Mouse (Mus musculus): Measurements from ENCODE around the gene 6030452D12Rik. TPM values are rescaled to one million over a fixed set of nuclear protein-coding genes. Genes with fewer than 3 reads are reported as not detected.

6030452D12Rik gene
- polyA plus RNA-seq, 1 experiment from 2014 or later: not detected

DNA sequence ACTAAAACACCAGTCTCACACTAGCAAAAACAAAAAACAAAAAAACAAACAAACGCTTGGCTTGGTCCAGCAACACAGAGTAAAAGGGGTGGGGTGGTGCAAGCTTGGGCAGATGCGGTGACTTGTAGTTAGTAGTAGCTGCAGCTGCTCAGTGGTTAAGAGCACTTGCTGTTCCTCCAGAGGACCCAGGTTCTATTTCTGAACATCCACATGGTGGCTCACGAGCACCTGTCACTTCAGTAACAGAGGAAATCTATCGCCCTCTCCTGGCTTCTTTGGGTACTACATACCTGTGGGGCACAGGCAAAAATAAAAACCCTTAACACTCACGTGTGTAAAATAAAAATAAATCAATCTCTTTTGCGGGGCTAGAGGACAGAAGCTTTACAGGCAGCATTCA is 34.1 kb downstream of the 6030452D12Rik start:
- ATAC-seq: no peak

DNA sequence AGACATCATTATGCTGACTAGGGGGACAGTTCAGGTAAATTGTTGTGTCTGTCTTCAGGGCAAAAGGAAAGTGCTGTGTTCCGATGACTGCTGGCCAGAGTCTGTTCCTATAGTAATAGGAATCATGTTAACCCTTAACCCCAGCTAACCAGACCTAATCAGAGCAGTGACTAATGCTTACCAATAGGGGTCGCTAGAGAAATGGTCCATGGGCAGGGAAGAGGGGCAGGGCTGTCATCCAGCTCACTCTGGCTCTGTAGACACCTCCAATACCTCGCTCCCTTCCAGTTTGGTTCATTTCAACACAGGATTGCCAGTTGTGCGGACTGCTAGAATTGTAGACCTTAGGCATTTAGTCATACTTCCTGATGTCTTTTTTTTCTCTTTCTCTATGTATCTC is 35.1 kb downstream of the 6030452D12Rik start:
- DNase-seq (ENCODE audit: low spot score) (no peak), ATAC-seq (no peak)
- H3K36me3 ChIP-seq (ENCODE audit: insufficient read depth, low read length): no peaks in the 10 kb centered on the region
- WGBS: 74% methylated on average over 4 of the region's 4 CpGs
- H3K4me1 ChIP-seq (ENCODE audit: insufficient read depth, low read depth, low read length): no peaks in the 10 kb centered on the region
- H3K9me3 ChIP-seq (ENCODE audit: low read length): no peaks in the 10 kb centered on the region
- H3K4me3 ChIP-seq (ENCODE audit: low read depth, low read length): no peak overlapping the region
- no peak overlapping the region for H3K27ac ChIP-seq (ENCODE audit: low read length)
- TF ChIP-seq EP300 (IDR thresholded peaks at IDR 0.05) (no peak), CTCF (IDR thresholded peaks at IDR 0.05) (peak; percentile 68)
- no peaks in the 10 kb centered on the region for H3K27me3 ChIP-seq (replicated peaks; ENCODE audit: insufficient read depth, low read length)
- no peak overlapping the region for H3K4me2 ChIP-seq (replicated peaks; ENCODE audit: low read depth, low read length)
- H3K9ac ChIP-seq (replicated peaks; ENCODE audit: low read depth): no peak overlapping the region

More for the DNA sequence above, 34.1 kb downstream of the 6030452D12Rik start:
- Histone ChIP-seq H3K36me3 (ENCODE audit: insufficient read depth, low read length) (no peaks in the 10 kb centered on the region), H3K9ac (replicated peaks; ENCODE audit: low read depth) (no peak overlapping the region), H3K27me3 (replicated peaks; ENCODE audit: insufficient read depth, low read length) (no peaks in the 10 kb centered on the region), H3K27ac (ENCODE audit: low read length) (no peak overlapping the region), H3K9me3 (ENCODE audit: low read length) (no peaks in the 10 kb centered on the region), H3K4me2 (replicated peaks; ENCODE audit: low read depth, low read length) (no peak overlapping the region), H3K4me3 (ENCODE audit: low read depth, low read length) (no peak overlapping the region), H3K4me1 (ENCODE audit: insufficient read depth, low read depth, low read length) (no peaks in the 10 kb centered on the region)
- WGBS: 30% methylated on average over 6 of the region's 6 CpGs
- TF ChIP-seq EP300 (IDR thresholded peaks at IDR 0.05) (no peak), CTCF (IDR thresholded peaks at IDR 0.05) (peak; percentile 90)
- peak; percentile 60 for DNase-seq (ENCODE audit: low spot score)

DNA sequence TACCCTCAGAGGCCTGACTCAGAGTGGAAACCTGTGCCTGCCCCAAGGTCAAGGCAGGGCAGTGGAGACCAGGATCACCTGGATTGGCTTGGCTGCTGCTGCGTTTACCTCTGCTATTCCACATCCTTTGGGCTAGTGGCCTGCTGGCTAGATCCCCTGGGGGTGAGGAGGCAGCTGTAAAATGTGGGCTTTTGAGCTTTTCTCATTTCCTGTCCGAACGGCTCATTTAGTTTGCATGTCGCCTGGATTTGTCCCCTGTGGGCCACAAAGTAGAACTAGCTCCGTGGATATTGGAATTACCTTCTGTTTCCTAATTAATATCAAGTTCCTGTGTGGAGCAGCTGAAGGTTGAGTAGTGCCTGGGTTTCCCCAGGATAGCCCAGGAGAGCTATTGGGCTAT is 38.9 kb downstream of the 6030452D12Rik start:
- Histone ChIP-seq H3K27ac (ENCODE audit: low read length) (no peak overlapping the region), H3K9me3 (ENCODE audit: low read length) (no peaks in the 10 kb centered on the region), H3K27me3 (replicated peaks; ENCODE audit: insufficient read depth, low read length) (no peaks in the 10 kb centered on the region), H3K4me3 (ENCODE audit: low read depth, low read length) (no peak overlapping the region), H3K9ac (replicated peaks; ENCODE audit: low read depth) (no peak overlapping the region), H3K4me1 (ENCODE audit: insufficient read depth, low read depth, low read length) (no peaks in the 10 kb centered on the region), H3K4me2 (replicated peaks; ENCODE audit: low read depth, low read length) (no peak overlapping the region), H3K36me3 (ENCODE audit: insufficient read depth, low read length) (no peaks in the 10 kb centered on the region)
- no peak for DNase-seq (ENCODE audit: low spot score)
- TF ChIP-seq CTCF (IDR thresholded peaks at IDR 0.05) (no peak), EP300 (IDR thresholded peaks at IDR 0.05) (no peak)
- WGBS: 79% methylated on average over 5 of the region's 5 CpGs
- ATAC-seq: no peak

DNA sequence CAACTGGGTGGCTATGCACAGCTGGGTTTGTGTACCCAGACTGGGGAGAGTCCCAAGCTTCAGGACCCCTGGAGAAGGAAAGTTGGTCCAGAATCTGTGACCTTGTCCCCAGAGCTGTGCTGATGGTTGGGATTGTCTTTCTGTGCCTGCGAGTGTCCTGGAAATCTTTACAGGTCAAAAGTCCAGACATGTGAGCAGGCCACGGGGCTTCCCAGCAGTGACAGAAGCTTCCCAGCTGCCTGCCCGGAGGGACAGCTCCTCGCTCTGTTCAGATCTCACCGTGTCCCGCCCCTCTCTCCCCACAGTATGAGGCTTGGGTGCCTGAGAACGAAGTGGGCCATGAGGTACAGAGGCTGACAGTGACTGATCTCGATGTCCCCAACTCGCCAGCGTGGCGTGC is 40.7 kb downstream of the 6030452D12Rik start:
- Histone ChIP-seq H3K9me3 (ENCODE audit: low read length) (no peaks in the 10 kb centered on the region), H3K36me3 (ENCODE audit: insufficient read depth, low read length) (no peaks in the 10 kb centered on the region), H3K9ac (replicated peaks; ENCODE audit: low read depth) (no peak overlapping the region), H3K27ac (ENCODE audit: low read length) (no peak overlapping the region), H3K4me1 (ENCODE audit: insufficient read depth, low read depth, low read length) (no peaks in the 10 kb centered on the region), H3K4me3 (ENCODE audit: low read depth, low read length) (no peak overlapping the region), H3K27me3 (replicated peaks; ENCODE audit: insufficient read depth, low read length) (no peaks in the 10 kb centered on the region), H3K4me2 (replicated peaks; ENCODE audit: low read depth, low read length) (no peak overlapping the region)
- TF ChIP-seq EP300 (IDR thresholded peaks at IDR 0.05) (no peak), CTCF (IDR thresholded peaks at IDR 0.05) (no peak)
- WGBS: 66% methylated on average over 11 of the region's 11 CpGs
- no peak for DNase-seq (ENCODE audit: low spot score)
- ATAC-seq: no peak

DNA sequence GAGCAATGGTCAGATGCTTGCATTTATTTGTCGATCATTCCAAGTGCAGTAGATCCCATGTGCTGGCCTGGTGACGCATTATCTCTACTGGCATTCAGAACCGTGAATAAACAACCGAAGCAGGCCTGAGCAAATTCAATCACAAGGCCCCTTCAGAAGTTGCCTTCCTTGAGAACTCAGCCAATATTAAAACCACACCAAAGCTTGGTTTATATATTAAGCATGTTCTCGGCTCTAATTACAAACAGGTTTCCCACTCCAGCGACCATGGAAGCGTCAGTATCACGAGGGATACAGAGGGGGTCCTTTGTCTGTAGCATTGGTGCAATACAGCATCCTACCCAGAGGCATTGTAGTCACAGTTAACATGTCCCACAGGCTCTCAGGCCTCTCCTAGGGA is 42.7 kb downstream of the 6030452D12Rik start:
- H3K9me3 ChIP-seq (ENCODE audit: low read length): no peaks in the 10 kb centered on the region
- TF ChIP-seq EP300 (IDR thresholded peaks at IDR 0.05): no peak
- TF ChIP-seq CTCF (IDR thresholded peaks at IDR 0.05): no peak
- DNase-seq (ENCODE audit: low spot score): no peak
- no peaks in the 10 kb centered on the region for H3K27me3 ChIP-seq (replicated peaks; ENCODE audit: insufficient read depth, low read length)
- H3K27ac ChIP-seq (ENCODE audit: low read length): no peak overlapping the region
- H3K9ac ChIP-seq (replicated peaks; ENCODE audit: low read depth): no peak overlapping the region
- H3K4me3 ChIP-seq (ENCODE audit: low read depth, low read length): no peak overlapping the region
- no peak overlapping the region for H3K4me2 ChIP-seq (replicated peaks; ENCODE audit: low read depth, low read length)
- no peaks in the 10 kb centered on the region for H3K4me1 ChIP-seq (ENCODE audit: insufficient read depth, low read depth, low read length)
- ATAC-seq: no peak
- 82% methylated on average over 8 of the region's 8 CpGs for WGBS
- H3K36me3 ChIP-seq (ENCODE audit: insufficient read depth, low read length): no peaks in the 10 kb centered on the region

DNA sequence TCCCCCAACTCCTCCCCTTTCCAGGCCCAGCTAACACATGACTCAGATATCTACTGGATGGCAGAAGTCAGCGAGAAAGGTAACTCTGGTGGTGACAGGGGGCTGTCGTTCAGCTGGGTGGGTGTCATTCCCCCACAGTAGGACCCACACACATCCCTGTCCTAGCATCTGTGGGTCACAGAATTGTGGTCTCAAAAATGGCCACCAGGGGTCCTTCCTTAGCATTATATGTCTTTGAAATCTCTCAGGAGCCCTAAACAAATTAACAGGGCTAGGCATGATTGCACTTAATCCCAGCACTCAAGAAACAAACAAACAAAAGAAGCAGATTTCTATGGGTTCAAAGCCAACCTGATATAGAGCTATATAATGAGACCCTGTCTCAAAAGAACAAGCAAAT is 44.8 kb downstream of the 6030452D12Rik start:
- Histone ChIP-seq H3K4me2 (replicated peaks; ENCODE audit: low read depth, low read length) (no peak overlapping the region), H3K9ac (replicated peaks; ENCODE audit: low read depth) (no peak overlapping the region), H3K4me3 (ENCODE audit: low read depth, low read length) (no peak overlapping the region), H3K27ac (ENCODE audit: low read length) (no peak overlapping the region), H3K9me3 (ENCODE audit: low read length) (no peaks in the 10 kb centered on the region), H3K36me3 (ENCODE audit: insufficient read depth, low read length) (no peaks in the 10 kb centered on the region), H3K27me3 (replicated peaks; ENCODE audit: insufficient read depth, low read length) (no peaks in the 10 kb centered on the region), H3K4me1 (ENCODE audit: insufficient read depth, low read depth, low read length) (no peaks in the 10 kb centered on the region)
- TF ChIP-seq EP300 (IDR thresholded peaks at IDR 0.05) (no peak), CTCF (IDR thresholded peaks at IDR 0.05) (peak; percentile 54)
- ATAC-seq (no peak), DNase-seq (ENCODE audit: low spot score) (no peak)
- WGBS: 88% methylated on average over 2 of the region's 2 CpGs

DNA sequence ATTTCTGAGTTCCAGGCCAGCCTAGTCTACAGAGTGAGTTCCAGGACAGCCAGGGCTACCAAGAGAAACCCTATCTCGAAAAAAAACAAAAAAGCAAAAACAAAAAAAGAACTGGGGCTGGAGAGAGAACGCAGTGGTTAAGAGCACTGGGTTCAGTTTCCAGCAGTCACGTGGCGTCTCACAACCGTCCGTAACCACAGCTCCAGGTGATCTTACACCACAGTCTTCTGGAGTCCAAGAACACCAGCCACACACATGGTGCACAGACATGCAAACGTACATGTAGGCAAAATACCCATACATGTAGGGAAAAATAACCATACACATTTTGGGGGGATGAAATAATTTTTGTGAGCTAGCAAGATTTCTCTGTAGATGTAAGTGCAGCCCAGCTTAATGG is 46.4 kb downstream of the 6030452D12Rik start:
- no peak for DNase-seq (ENCODE audit: low spot score)
- TF ChIP-seq CTCF (IDR thresholded peaks at IDR 0.05): no peak
- TF ChIP-seq EP300 (IDR thresholded peaks at IDR 0.05): no peak
- H3K27ac ChIP-seq (ENCODE audit: low read length): no peak overlapping the region
- WGBS: 86% methylated on average over 7 of the region's 7 CpGs
- H3K4me1 ChIP-seq (ENCODE audit: insufficient read depth, low read depth, low read length): no peaks in the 10 kb centered on the region
- H3K36me3 ChIP-seq (ENCODE audit: insufficient read depth, low read length): no peaks in the 10 kb centered on the region
- H3K9ac ChIP-seq (replicated peaks; ENCODE audit: low read depth): no peak overlapping the region
- no peaks in the 10 kb centered on the region for H3K27me3 ChIP-seq (replicated peaks; ENCODE audit: insufficient read depth, low read length)
- no peak overlapping the region for H3K4me2 ChIP-seq (replicated peaks; ENCODE audit: low read depth, low read length)
- ATAC-seq: no peak
- H3K4me3 ChIP-seq (ENCODE audit: low read depth, low read length): no peak overlapping the region
- no peaks in the 10 kb centered on the region for H3K9me3 ChIP-seq (ENCODE audit: low read length)
